Mouse (Mus musculus): ENCODE measurements around the gene Papolb.

GRCm38 (mm10) chr5:142477866-142478615 lies 51.8 kb downstream of the Papolb start:
- TF ChIP-seq MEF2A (IDR thresholded peaks at IDR 0.05; ENCODE audit: borderline replicate concordance, low read depth, low read length) (no peak), ZNF384 (IDR thresholded peaks at IDR 0.05; ENCODE audit: low read depth, low read length) (no peak), CTCF (conservative IDR thresholded peaks at IDR 0.05 in 1 of 2, IDR thresholded peaks at IDR 0.05 in 1 of 2; ENCODE audit: low read depth in 2 of 2, low read length in 2 of 2) (no peak), CHD1 (IDR thresholded peaks at IDR 0.05; ENCODE audit: low read depth, low read length) (no peak)

Measured in CH12.LX (cell line).